Mouse (Mus musculus): ENCODE results near the gene Hoxc13. TPM values are rescaled to one million over a fixed set of nuclear protein-coding genes. Genes with fewer than 3 reads are reported as not detected.

Hoxc13 gene
- polyA plus RNA-seq, 1 experiment: 5.8 TPM

GRCm38 (mm10) chr15:102950877-102951276 lies 30.0 kb downstream of the Hoxc13 start:
- H3ac ChIP-seq (ENCODE audit: control insufficient read depth, insufficient read length): no peak overlapping the region
- H3K4me3 ChIP-seq: peak overlapping the region; percentile 26
- H3K36me3 ChIP-seq (ENCODE audit: control insufficient read depth, insufficient read depth): no peaks in the 10 kb centered on the region
- TF ChIP-seq USF1 (IDR thresholded peaks at IDR 0.05; ENCODE audit: low read depth) (no peak), TCF3 (IDR thresholded peaks at IDR 0.05; ENCODE audit: insufficient read length, low read depth) (no peak), MYOG (IDR thresholded peaks at IDR 0.05; ENCODE audit: control insufficient read depth in 1 of 3, insufficient read depth in 1 of 3, insufficient read length in 2 of 3, low read depth in 2 of 3) (no peak), TCF12 (IDR thresholded peaks at IDR 0.05; ENCODE audit: insufficient read depth, poor library complexity, severe bottlenecking) (no peak)
- H3K4me2 ChIP-seq (ENCODE audit: low read depth): peak overlapping the region; percentile 100
- H3K27me3 ChIP-seq (ENCODE audit: control insufficient read depth, insufficient read depth, insufficient read length): no peaks in the 10 kb centered on the region
- peaks cover 58% of the 10 kb centered on the region for H3K79me2 ChIP-seq (ENCODE audit: control insufficient read depth, insufficient read depth)

- Histone ChIP-seq H3K79me2 (ENCODE audit: control insufficient read depth, insufficient read depth) (peaks cover 73% of the 10 kb centered on the region), H3K27me3 (ENCODE audit: control insufficient read depth, insufficient read depth, insufficient read length) (no peaks in the 10 kb centered on the region), H3K36me3 (ENCODE audit: control insufficient read depth, insufficient read depth) (no peaks in the 10 kb centered on the region), H3K4me2 (ENCODE audit: low read depth) (peak overlapping the region; percentile 100), H3ac (ENCODE audit: control insufficient read depth, insufficient read length) (no peak overlapping the region), H3K4me3 (peak overlapping the region; percentile 91)
- no peak for TF ChIP-seq E2F4 (IDR thresholded peaks at IDR 0.05; ENCODE audit: insufficient read depth)
- TF ChIP-seq MYOD1 (IDR thresholded peaks at IDR 0.05; ENCODE audit: control insufficient read depth in 1 of 3, insufficient read length in 2 of 3, low read depth in 2 of 3): peak in 1 of 3 experiments; percentile 2
- TF ChIP-seq MYOG (IDR thresholded peaks at IDR 0.05; ENCODE audit: control insufficient read depth in 1 of 3, insufficient read depth in 1 of 3, insufficient read length in 2 of 3, low read depth in 2 of 3): no peak
- TF ChIP-seq USF1 (IDR thresholded peaks at IDR 0.05; ENCODE audit: low read depth): no peak
- TF ChIP-seq MAX (IDR thresholded peaks at IDR 0.05; ENCODE audit: low read depth): no peak
- TF ChIP-seq CEBPB (IDR thresholded peaks at IDR 0.05; ENCODE audit: insufficient read depth, poor library complexity, severe bottlenecking): no peak
- no peak for TF ChIP-seq TCF3 (IDR thresholded peaks at IDR 0.05; ENCODE audit: insufficient read length, low read depth)
- TF ChIP-seq SRF (IDR thresholded peaks at IDR 0.05; ENCODE audit: control insufficient read depth, insufficient read length, low read depth): no peak
- peak; percentile 37 for TF ChIP-seq POLR2A (IDR thresholded peaks at IDR 0.05; ENCODE audit: insufficient read length, low read depth)
- TF ChIP-seq POLR2AphosphoS2 (IDR thresholded peaks at IDR 0.05; ENCODE audit: insufficient read length, low read depth): peak; percentile 41
- TF ChIP-seq REST (IDR thresholded peaks at IDR 0.05; ENCODE audit: insufficient read depth, insufficient read length): no peak
- no peak for TF ChIP-seq TCF12 (IDR thresholded peaks at IDR 0.05; ENCODE audit: insufficient read depth, poor library complexity, severe bottlenecking)
These were observed 32.7 kb downstream of the Hoxc13 start for GRCm38 (mm10) chr15:102953561-102953960.

- H3ac ChIP-seq (ENCODE audit: control insufficient read depth, insufficient read length): peak within 1 kb of the TSS; percentile 79
- TF ChIP-seq POLR2AphosphoS2 (IDR thresholded peaks at IDR 0.05; ENCODE audit: insufficient read length, low read depth) (peak; percentile 85), TCF12 (IDR thresholded peaks at IDR 0.05; ENCODE audit: insufficient read depth, poor library complexity, severe bottlenecking) (no peak), USF1 (IDR thresholded peaks at IDR 0.05; ENCODE audit: low read depth) (peak; percentile 94), MYOD1 (IDR thresholded peaks at IDR 0.05; ENCODE audit: control insufficient read depth in 1 of 3, insufficient read length in 2 of 3, low read depth in 2 of 3) (no peak), POLR2A (IDR thresholded peaks at IDR 0.05; ENCODE audit: insufficient read length, low read depth) (peak; percentile 68)
- no peaks in the 10 kb centered on the region for H3K36me3 ChIP-seq (ENCODE audit: control insufficient read depth, insufficient read depth)
- H3K79me2 ChIP-seq (ENCODE audit: control insufficient read depth, insufficient read depth): peaks cover 73% of the 10 kb centered on the region
- H3K27me3 ChIP-seq (ENCODE audit: control insufficient read depth, insufficient read depth, insufficient read length): no peaks in the 10 kb centered on the region
- peak within 1 kb of the TSS; percentile 91 for H3K4me3 ChIP-seq
- H3K4me2 ChIP-seq (ENCODE audit: low read depth): peak within 1 kb of the TSS; percentile 100
These were observed 33.5 kb downstream of the Hoxc13 start, which contains the start of gene Hoxc11 for GRCm38 (mm10) chr15:102954192-102955006. Gene Hoxc11 (plus strand): TSS chr15:102954427.

DNA sequence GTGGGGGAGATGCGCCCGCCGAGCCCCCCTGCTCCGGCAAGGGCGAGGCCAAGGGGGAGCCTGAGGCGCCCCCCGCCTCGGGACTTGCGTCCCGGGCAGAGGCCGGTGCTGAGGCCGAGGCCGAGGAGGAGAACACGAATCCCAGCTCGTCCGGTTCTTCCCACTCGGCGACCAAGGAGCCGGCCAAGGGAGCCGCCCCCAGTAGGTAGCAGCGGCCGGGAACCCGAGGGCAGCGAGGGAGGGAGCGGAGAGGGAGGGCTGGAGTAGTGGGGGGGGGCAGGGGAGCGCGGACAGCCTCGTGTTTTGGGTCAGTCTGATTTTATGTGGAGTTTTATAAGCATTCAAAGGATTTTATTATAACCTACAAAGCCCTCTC lies 34.1 kb downstream of the Hoxc13 start:
- peak overlapping the region; percentile 91 for H3K4me3 ChIP-seq

More for the DNA sequence above, 34.1 kb downstream of the Hoxc13 start:
- H3ac ChIP-seq (ENCODE audit: control insufficient read depth, insufficient read length): peak overlapping the region; percentile 79
- H3K4me2 ChIP-seq (ENCODE audit: low read depth): peak overlapping the region; percentile 100
- H3K79me2 ChIP-seq (ENCODE audit: control insufficient read depth, insufficient read depth): peaks cover 74% of the 10 kb centered on the region
- no peaks in the 10 kb centered on the region for H3K27me3 ChIP-seq (ENCODE audit: control insufficient read depth, insufficient read depth, insufficient read length)
- TF ChIP-seq TCF12 (IDR thresholded peaks at IDR 0.05; ENCODE audit: insufficient read depth, poor library complexity, severe bottlenecking) (no peak), MYOG (IDR thresholded peaks at IDR 0.05; ENCODE audit: control insufficient read depth in 1 of 3, insufficient read depth in 1 of 3, insufficient read length in 2 of 3, low read depth in 2 of 3) (peak in 1 of 3 experiments; percentile 43), MAX (IDR thresholded peaks at IDR 0.05; ENCODE audit: low read depth) (no peak), TCF3 (IDR thresholded peaks at IDR 0.05; ENCODE audit: insufficient read length, low read depth) (no peak), POLR2A (IDR thresholded peaks at IDR 0.05; ENCODE audit: insufficient read length, low read depth) (peak; percentile 0), USF1 (IDR thresholded peaks at IDR 0.05; ENCODE audit: low read depth) (no peak)
- H3K36me3 ChIP-seq (ENCODE audit: control insufficient read depth, insufficient read depth): no peaks in the 10 kb centered on the region
